Mouse (Mus musculus): Measurements from ENCODE around the gene Hist1h4j.
"Not testable (repeated sequence)": the region's sequence is repeated elsewhere in the genome, so short reads cannot be mapped to it uniquely, and the experiment has no call there.

DNA sequence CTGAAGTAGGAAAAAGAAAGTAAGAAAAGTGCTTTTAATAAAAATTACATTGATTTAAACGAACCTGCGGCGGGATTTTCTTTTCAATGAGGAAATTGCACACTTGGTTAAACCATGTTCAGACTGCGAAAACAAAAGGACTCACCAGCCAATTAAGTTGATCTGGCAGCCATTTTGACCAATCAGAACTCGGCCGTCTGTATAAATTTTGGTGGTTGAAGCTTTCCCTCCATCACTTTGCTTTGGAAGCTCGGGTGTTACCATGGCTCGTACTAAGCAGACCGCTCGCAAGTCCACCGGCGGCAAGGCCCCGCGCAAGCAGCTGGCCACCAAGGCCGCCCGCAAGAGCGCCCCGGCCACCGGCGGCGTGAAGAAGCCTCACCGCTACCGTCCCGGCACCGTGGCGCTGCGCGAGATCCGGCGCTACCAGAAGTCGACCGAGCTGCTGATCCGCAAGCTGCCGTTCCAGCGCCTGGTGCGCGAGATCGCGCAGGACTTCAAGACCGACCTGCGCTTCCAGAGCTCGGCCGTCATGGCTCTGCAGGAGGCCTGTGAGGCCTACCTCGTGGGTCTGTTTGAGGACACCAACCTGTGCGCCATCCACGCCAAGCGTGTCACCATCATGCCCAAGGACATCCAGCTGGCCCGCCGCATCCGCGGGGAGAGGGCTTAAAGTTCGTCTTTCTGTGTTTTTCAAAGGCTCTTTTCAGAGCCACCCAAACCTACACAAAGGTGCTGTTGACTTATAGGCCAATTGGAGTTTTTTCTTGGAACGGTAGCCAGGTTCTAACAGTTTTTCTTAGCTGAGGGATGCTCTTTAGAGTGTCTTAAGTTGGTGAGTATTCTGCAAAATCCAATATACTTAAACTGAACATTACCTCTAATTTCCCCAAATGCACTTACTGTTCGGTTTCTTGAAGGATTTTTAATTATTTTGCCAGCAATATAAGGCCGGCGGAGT, 17.2 kb upstream of the Hist1h4j start, which contains the start of gene Hist1h3h:
- TF ChIP-seq CTCF (IDR thresholded peaks at IDR 0.05; ENCODE audit: control insufficient read depth, insufficient read depth, low read length) = not testable (repeated sequence)
- peak; percentile 93; the same call in 1 of the 2 replicates for TF ChIP-seq POLR2A (IDR thresholded peaks at IDR 0.05; ENCODE audit: borderline replicate concordance, control insufficient read depth, low read depth, low read length)

Data from bone marrow, adult 2 months (tissue).